Mouse (Mus musculus): ENCODE measurements around the gene Cstf3.

GRCm38 (mm10) chr2:104714254-104714691 is 124.0 kb downstream of the Cstf3 start:
- TF ChIP-seq MEF2A (IDR thresholded peaks at IDR 0.05; ENCODE audit: extremely low read depth, insufficient replicate concordance, low read depth, low read length, poor library complexity, severe bottlenecking) (no peak), ETS1 (IDR thresholded peaks at IDR 0.05; ENCODE audit: low read depth, low read length) (no peak), MAZ (IDR thresholded peaks at IDR 0.05; ENCODE audit: low read depth, low read length) (no peak), SIN3A (IDR thresholded peaks at IDR 0.05; ENCODE audit: low read length) (no peak), E2F4 (IDR thresholded peaks at IDR 0.05; ENCODE audit: borderline replicate concordance, low read depth, low read length) (no peak), CTCF (IDR thresholded peaks at IDR 0.05 in 2 of 3, conservative IDR thresholded peaks at IDR 0.05 in 1 of 3; ENCODE audit: control insufficient read depth in 1 of 3, insufficient read depth in 1 of 3, low read depth in 2 of 3, low read length in 3 of 3, poor library complexity in 1 of 3, severe bottlenecking in 1 of 3) (no peak), POLR2A (IDR thresholded peaks at IDR 0.05; ENCODE audit: control insufficient read depth in 1 of 2, insufficient read depth in 1 of 2, low read depth in 1 of 2, low read length in 2 of 2, poor library complexity in 1 of 2) (no peak), ZNF384 (IDR thresholded peaks at IDR 0.05; ENCODE audit: low read depth, low read length) (no peak)

All from MEL (cell line).